Mouse (Mus musculus) midbrain, embryonic 15.5 days (tissue): Measurements from ENCODE around the gene Cct7. TPM values are rescaled to one million over a fixed set of nuclear protein-coding genes. Genes with fewer than 3 reads are reported as not detected.
"Not testable (repeated sequence)": the region's sequence is repeated elsewhere in the genome, so short reads cannot be mapped to it uniquely, and the experiment has no call there.

Experiments used
- ATAC-seq: fragments of 200-750 bp; cut with Nextera tagmentation; replicated peaks from 2 replicates; pipeline ENCODE4 v1.8.0; 2017; ENCODE audit warnings: moderate TSS enrichment
- H3K27ac ChIP-seq: fragments of 300-500 bp; sonication (generic); 2 replicates; pipeline ENCODE4 v1.5.1; 2015; ENCODE audit warnings: mild to moderate bottlenecking, inconsistent platforms
- H3K27me3 ChIP-seq: fragments of 300-500 bp; sonication (generic); replicated peaks from 2 replicates; pipeline ENCODE4 v1.6.1; 2015; ENCODE audit warnings: inconsistent platforms
- H3K36me3 ChIP-seq: fragments of 300-500 bp; sonication (generic); replicated peaks from 2 replicates; pipeline ENCODE4 v1.6.1; 2015; ENCODE audit warnings: inconsistent platforms
- H3K4me1 ChIP-seq: fragments of 300-500 bp; sonication (generic); 2 replicates; pipeline ENCODE4 v1.6.1; 2015; ENCODE audit warnings: inconsistent platforms
- H3K4me2 ChIP-seq: fragments of 300-500 bp; sonication (generic); 2 replicates; pipeline ENCODE4 v1.6.1; 2015; ENCODE audit warnings: inconsistent platforms, mild to moderate bottlenecking, moderate library complexity
- H3K4me3 ChIP-seq: fragments of 300-500 bp; sonication (generic); 2 replicates; pipeline ENCODE4 v1.5.1; 2015; ENCODE audit warnings: mild to moderate bottlenecking, inconsistent platforms
- H3K9ac ChIP-seq: fragments of 300-500 bp; sonication (generic); 2 replicates; pipeline ENCODE4 v1.6.1; 2015; ENCODE audit warnings: mild to moderate bottlenecking, inconsistent platforms
- H3K9me3 ChIP-seq: fragments of 300-500 bp; sonication (generic); 2 replicates; pipeline ENCODE4 v1.6.1; 2016; ENCODE audit warnings: inconsistent platforms
- WGBS: fragments of 180-500 bp; shearing (Covaris S2); methylation state at CpG from one replicate; pipeline ENCODE4 v1.1.7; 2015; ENCODE audit warnings: mixed read lengths; 5-methylcytosine and 5-hydroxymethylcytosine counted together
- polyA plus RNA-seq: library from polyadenylated mRNA; unstranded; fragments of >200 nt; fragmentation: Nextera tagmentation; extraction: Ambion mirVana; gene quantifications from 2 replicates; pipeline ENCODE4 v1.2.1, GENCODE M21; 2015

The Cct7 gene
- polyA plus RNA-seq, 1 experiment from 2014 or later: 586 TPM

GRCm38 (mm10) chr6:85436204-85436603 lies 15.1 kb upstream of the Cct7 start:
- no peaks in the 10 kb centered on the region for H3K27me3 ChIP-seq
- peaks cover 14% of the 10 kb centered on the region for H3K4me1 ChIP-seq
- H3K4me3 ChIP-seq: no peak overlapping the region
- H3K4me2 ChIP-seq: no peak overlapping the region
- H3K9ac ChIP-seq: no peak overlapping the region
- peaks cover 17% of the 10 kb centered on the region; the same call in 1 of the 2 replicates for H3K36me3 ChIP-seq
- WGBS: 93% methylated on average over 1 of the region's 1 CpGs
- no peak for ATAC-seq
- no peaks in the 10 kb centered on the region for H3K9me3 ChIP-seq
- no peak overlapping the region for H3K27ac ChIP-seq

GRCm38 (mm10) chr6:85436631-85437030 lies 14.7 kb upstream of the Cct7 start:
- H3K4me3 ChIP-seq: no peak overlapping the region
- 78% methylated on average over 5 of the region's 6 CpGs for WGBS
- no peaks in the 10 kb centered on the region for H3K27me3 ChIP-seq
- H3K9me3 ChIP-seq: no peaks in the 10 kb centered on the region
- no peak overlapping the region for H3K9ac ChIP-seq
- peaks cover 14% of the 10 kb centered on the region for H3K4me1 ChIP-seq
- peaks cover 18% of the 10 kb centered on the region; the same call in 1 of the 2 replicates for H3K36me3 ChIP-seq
- ATAC-seq: no peak
- H3K27ac ChIP-seq: no peak overlapping the region
- no peak overlapping the region for H3K4me2 ChIP-seq

- H3K4me3 ChIP-seq: no peak overlapping the region
- no peak overlapping the region for H3K4me2 ChIP-seq
- peaks cover 19% of the 10 kb centered on the region; the same call in 1 of the 2 replicates for H3K36me3 ChIP-seq
- H3K9ac ChIP-seq: no peak overlapping the region
- ATAC-seq: no peak
- no peak overlapping the region for H3K27ac ChIP-seq
- no peaks in the 10 kb centered on the region for H3K4me1 ChIP-seq
- H3K9me3 ChIP-seq: no peaks in the 10 kb centered on the region
- H3K27me3 ChIP-seq: no peaks in the 10 kb centered on the region
- 95% methylated on average over 4 of the region's 4 CpGs for WGBS
Measured at GRCm38 (mm10) chr6:85441142-85441541, 10.2 kb upstream of the Cct7 start.

- H3K9ac ChIP-seq: no peak overlapping the region
- no peaks in the 10 kb centered on the region for H3K9me3 ChIP-seq
- no peaks in the 10 kb centered on the region for H3K4me1 ChIP-seq
- no peak overlapping the region for H3K27ac ChIP-seq
- no peak overlapping the region for H3K4me3 ChIP-seq
- 91% methylated on average over 3 of the region's 3 CpGs for WGBS
- no peaks in the 10 kb centered on the region for H3K27me3 ChIP-seq
- H3K36me3 ChIP-seq: peaks cover 15% of the 10 kb centered on the region; the same call in 1 of the 2 replicates
- ATAC-seq: no peak
- H3K4me2 ChIP-seq: no peak overlapping the region
Measured at GRCm38 (mm10) chr6:85443488-85444233, 7.7 kb upstream of the Cct7 start.

GRCm38 (mm10) chr6:85444266-85444965 lies 6.9 kb upstream of the Cct7 start:
- 0 out of 2 replicates have a peak, but pooled peaks cover 11% of the 10 kb centered on the region for H3K36me3 ChIP-seq

GRCm38 (mm10) chr6:85445286-85445685 lies 6.0 kb upstream of the Cct7 start:
- Histone ChIP-seq H3K9ac (no peak overlapping the region), H3K27ac (no peak overlapping the region), H3K4me1 (peaks cover under 1% of the 10 kb centered on the region; the same call in 1 of the 2 replicates), H3K9me3 (no peaks in the 10 kb centered on the region), H3K4me3 (no peak overlapping the region), H3K4me2 (no peak overlapping the region), H3K27me3 (no peaks in the 10 kb centered on the region), H3K36me3 (0 out of 2 replicates have a peak, but pooled peaks cover 11% of the 10 kb centered on the region)
- WGBS: 72% methylated on average over 5 of the region's 5 CpGs
- no peak for ATAC-seq

More at GRCm38 (mm10) chr6:85444266-85444965, 6.9 kb upstream of the Cct7 start:
- WGBS: 95% methylated on average over 8 of the region's 8 CpGs
- no peaks in the 10 kb centered on the region for H3K27me3 ChIP-seq
- H3K4me1 ChIP-seq: no peaks in the 10 kb centered on the region
- no peak overlapping the region for H3K9ac ChIP-seq
- H3K4me3 ChIP-seq: no peak overlapping the region
- no peaks in the 10 kb centered on the region for H3K9me3 ChIP-seq
- ATAC-seq: no peak
- no peak overlapping the region for H3K27ac ChIP-seq
- H3K4me2 ChIP-seq: no peak overlapping the region

- no peak for ATAC-seq
- H3K4me2 ChIP-seq: no peak overlapping the region
- no peaks in the 10 kb centered on the region for H3K27me3 ChIP-seq
- H3K4me1 ChIP-seq: peaks cover 7% of the 10 kb centered on the region
- H3K27ac ChIP-seq: no peak overlapping the region
- H3K9ac ChIP-seq: no peak overlapping the region
- no peak overlapping the region for H3K4me3 ChIP-seq
- H3K36me3 ChIP-seq: 0 out of 2 replicates have a peak, but pooled peaks cover 5% of the 10 kb centered on the region
- 86% methylated on average over 6 of the region's 6 CpGs for WGBS
- H3K9me3 ChIP-seq: no peaks in the 10 kb centered on the region
Measured at GRCm38 (mm10) chr6:85447351-85447750, 4.0 kb upstream of the Cct7 start.

GRCm38 (mm10) chr6:85450140-85450539 lies 1.2 kb upstream of the Cct7 start:
- H3K4me3 ChIP-seq: peak overlapping the region; percentile 78
- peaks cover 34% of the 10 kb centered on the region for H3K4me1 ChIP-seq
- H3K9ac ChIP-seq, H3K27ac ChIP-seq, H3K36me3 ChIP-seq, H3K9me3 ChIP-seq, ATAC-seq, H3K27me3 ChIP-seq: not testable (repeated sequence)
- WGBS: 70% methylated on average over 1 of the region's 1 CpGs
- peak overlapping the region; percentile 89; the same call in 1 of the 2 replicates for H3K4me2 ChIP-seq

- under 1% methylated on average over 54 of the region's 54 CpGs for WGBS
Measured at GRCm38 (mm10) chr6:85451664-85452410, 523 bp downstream of the Cct7 start, which contains the start of gene Pradc1. Pradc1 (minus strand) TSS chr6:85451970.

GRCm38 (mm10) chr6:85452411-85452665 lies 1.0 kb downstream of the Cct7 start:
- Histone ChIP-seq H3K4me2 (peak overlapping the region; percentile 89), H3K27ac (peak overlapping the region; percentile 88), H3K4me1 (peaks cover 47% of the 10 kb centered on the region), H3K36me3 (no peaks in the 10 kb centered on the region), H3K4me3 (peak overlapping the region; percentile 78), H3K27me3 (no peaks in the 10 kb centered on the region), H3K9me3 (no peaks in the 10 kb centered on the region), H3K9ac (peak overlapping the region; percentile 78)
- ATAC-seq: no peak; the same call in 1 of the 2 replicates
- WGBS: under 1% methylated on average over 15 of the region's 15 CpGs

More at GRCm38 (mm10) chr6:85451664-85452410, 523 bp downstream of the Cct7 start, which contains the start of gene Pradc1:
- Histone ChIP-seq H3K4me3 (peak within 1 kb of the TSS; percentile 78), H3K27ac (peak within 1 kb of the TSS; percentile 88), H3K4me1 (peaks cover 47% of the 10 kb centered on the region), H3K9ac (peak within 1 kb of the TSS; percentile 78), H3K36me3 (no peaks in the 10 kb centered on the region), H3K27me3 (no peaks in the 10 kb centered on the region), H3K9me3 (no peaks in the 10 kb centered on the region), H3K4me2 (peak within 1 kb of the TSS; percentile 89)
- ATAC-seq: peak; percentile 95

GRCm38 (mm10) chr6:85452816-85453215 lies 1.5 kb downstream of the Cct7 start:
- Histone ChIP-seq H3K4me2 (peak overlapping the region; percentile 89), H3K9me3 (no peaks in the 10 kb centered on the region), H3K4me1 (peaks cover 47% of the 10 kb centered on the region), H3K9ac (peak overlapping the region; percentile 78), H3K27ac (peak overlapping the region; percentile 88), H3K4me3 (peak overlapping the region; percentile 78), H3K27me3 (no peaks in the 10 kb centered on the region), H3K36me3 (no peaks in the 10 kb centered on the region)
- 10% methylated on average over 7 of the region's 7 CpGs for WGBS
- ATAC-seq: no peak

- Histone ChIP-seq H3K4me3 (no peak overlapping the region), H3K27ac (no peak overlapping the region), H3K9ac (no peak overlapping the region), H3K36me3 (peaks cover 51% of the 10 kb centered on the region), H3K27me3 (no peaks in the 10 kb centered on the region), H3K9me3 (no peaks in the 10 kb centered on the region), H3K4me1 (peaks cover 19% of the 10 kb centered on the region), H3K4me2 (no peak overlapping the region)
- no peak for ATAC-seq
- WGBS: 93% methylated on average over 2 of the region's 2 CpGs
Measured at GRCm38 (mm10) chr6:85459621-85460020, 8.3 kb downstream of the Cct7 start.
